Comparison of ENCODE assay signal across 9 mouse cellular contexts in genomic region chr10:11344536-11345468, GRCm38 (mm10). TPM values are rescaled to one million over a fixed set of nuclear protein-coding genes. Genes with fewer than 3 reads are reported as not detected.
A peak's percentile ranks its signal among the peaks of the same experiment; 100 is the strongest.
DNase-seq lines count a peak whose midpoint lies in the region; ATAC-seq lines count a peak whose summit lies in the region.
"Had no signal": no experiment of that assay in that cellular context is flagged by ENCODE, and none has a peak within 500 bp of the region (broad histone marks: within the 10 kb centered on the region; RNA-seq: fewer than 3 reads in every experiment).

No protein-coding gene starts in this region.

- H3K4me3 ChIP-seq in heart, embryonic 14.5 days (ENCODE audit: control insufficient read depth in 1 of 2, insufficient read depth in 1 of 2, low read depth in 1 of 2, low read length in 2 of 2) = no peak overlapping the region

- 72% methylated on average over 18 of the region's 18 CpGs for WGBS in heart, embryonic 14.5 days

- no peak overlapping the region; the same call in 1 of the 2 replicates for H3K9ac ChIP-seq in heart, embryonic 14.5 days (ENCODE audit: low read length)

- H3K36me3 ChIP-seq in heart, embryonic 14.5 days (ENCODE audit: control insufficient read depth, insufficient read depth, low read length) = no peaks in the 10 kb centered on the region

- peak overlapping the region; percentile 70 for H3K4me2 ChIP-seq in heart, embryonic 14.5 days (ENCODE audit: low read length)

- no peaks in the 10 kb centered on the region for H3K9me3 ChIP-seq in heart, embryonic 14.5 days (ENCODE audit: control insufficient read depth, low read length)

- no peaks in the 10 kb centered on the region for H3K27me3 ChIP-seq in heart, embryonic 14.5 days (ENCODE audit: control insufficient read depth, insufficient read depth, low read length)

- intact Hi-C loops in heart, postnatal 25 days (cut with DNase I) = no loop called here

- ATAC-seq in heart, embryonic 14.5 days (ENCODE audit: insufficient number of reproducible peaks, insufficient read depth, low FRiP score, low read depth) = no peak

- no peak for DNase-seq in heart, postnatal 25 days (ENCODE audit: low spot score)
- DNase-seq in 3T3-L1 (ENCODE audit: low read depth, low spot score) (peak; percentile 22), ZHBTc4 (ENCODE audit: low read depth, low spot score) (peak; percentile 56)
- DNase-seq in lung, adult 18-20 months = peak; percentile 32 to 33
- DNase-seq in spleen, postnatal 36 days (ENCODE audit: low spot score in 2 of 2) = no peak
- DNase-seq in thymus, postnatal 10 days (ENCODE audit: low spot score in 2 of 2) = no peak
- no peak for DNase-seq in adrenal gland, adult 2 months
- DNase-seq: gastrocnemius, postnatal 36 days had no signal

- H3K4me1 ChIP-seq in heart, embryonic 14.5 days (ENCODE audit: control insufficient read depth in 2 of 2, insufficient read depth in 2 of 2, low read length in 2 of 2) = no peaks in the 10 kb centered on the region; a peak in 1 of 4 replicates

- no peak overlapping the region for H3K27ac ChIP-seq in heart, embryonic 14.5 days (replicated peaks in 1 of 2; ENCODE audit: control insufficient read depth in 1 of 2, insufficient read depth in 1 of 2, low read depth in 2 of 2, low read length in 2 of 2)

RNA-seq across cellular contexts. Expression of gene Epm2a, which starts 1.6 kb away (rescaled TPM):
- 0.65 and 1.3 TPM in 2 replicates for polyA plus RNA-seq in heart, embryonic 14.5 days (2014; fragmentation: Nextera tagmentation; extraction: Ambion mirVana)
- 10 to 100 TPM; 28.4 to 28.6 TPM for total RNA-seq in heart, postnatal 25 days (2021)
- 10 to 100 TPM; 12.7 to 13.6 TPM for total RNA-seq in adrenal gland, adult 2 months (2021)
- 12.1 and 41.5 TPM in 2 replicates for polyA plus RNA-seq in adrenal gland, adult 2 months (2012; rRNA removed)

Comparison
In these comparisons a context has a peak if more than half of its experiments do, and no peak if none do; other contexts are left out.
1. DNase-seq: peak in 3T3-L1 (single experiment), ZHBTc4 (single experiment) and lung, adult 18-20 months (2 of 2); none in heart, postnatal 25 days (single experiment), spleen, postnatal 36 days (0 of 2), thymus, postnatal 10 days (0 of 2) and adrenal gland, adult 2 months (single experiment).